Mouse (Mus musculus): ENCODE measurements around the gene Flt3l. TPM values are rescaled to one million over a fixed set of nuclear protein-coding genes. Genes with fewer than 3 reads are reported as not detected.
A peak's percentile ranks its signal among the peaks of the same experiment; 100 is the strongest.

Flt3l gene
- total and polyA plus RNA-seq, 3 experiments: 5.5 to 59.1 (median 6.4) TPM

DNA sequence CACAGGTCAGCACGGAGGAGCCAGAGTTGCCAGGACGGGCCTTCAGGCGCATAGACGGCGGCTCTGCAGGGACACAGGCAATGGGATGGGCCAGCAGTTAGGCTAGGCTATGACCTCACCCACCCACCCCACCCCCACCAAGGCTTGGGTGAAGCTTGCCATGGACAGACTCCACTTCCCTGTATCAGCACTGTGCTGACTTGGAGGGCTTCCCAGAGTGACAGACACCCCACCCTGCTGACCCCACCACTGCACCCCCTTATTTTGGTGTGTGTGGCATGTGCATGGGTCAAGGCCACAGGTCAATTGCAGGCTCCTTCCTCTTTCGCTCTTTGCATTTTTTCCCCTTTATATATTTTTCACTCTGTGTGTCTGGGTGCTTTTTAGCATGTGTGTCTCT lies 40.9 kb downstream of the Flt3l start:
- Histone ChIP-seq H3K4me3 (no peak overlapping the region), H3K36me3 (ENCODE audit: control insufficient read depth, insufficient read depth, low read length) (no peaks in the 10 kb centered on the region), H3K27ac (no peak overlapping the region), H3K9ac (ENCODE audit: low read depth, low read length) (no peak overlapping the region), H3K4me1 (ENCODE audit: control insufficient read depth, insufficient read depth, low read length) (0 out of 2 replicates have a peak, but pooled peaks cover 1% of the 10 kb centered on the region), H3K79me2 (replicated peaks; ENCODE audit: control insufficient read depth, insufficient read depth, low read length) (no peaks in the 10 kb centered on the region), H3K27me3 (ENCODE audit: control insufficient read depth, insufficient read depth, low read length) (no peaks in the 10 kb centered on the region)
- peak in 1 of 2 experiments; percentile 52 for DNase-seq
- TF ChIP-seq POLR2A (IDR thresholded peaks at IDR 0.05; ENCODE audit: insufficient read depth, low read depth, low read length): no peak
- TF ChIP-seq EP300 (IDR thresholded peaks at IDR 0.05; ENCODE audit: insufficient read depth, low read depth, low read length): 0 out of 2 replicates have a peak, but pooled peaks have one; percentile 29
- WGBS: 47% methylated on average over 6 of the region's 6 CpGs
- intact Hi-C loops (cut with DNase I): no loop called here

DNA sequence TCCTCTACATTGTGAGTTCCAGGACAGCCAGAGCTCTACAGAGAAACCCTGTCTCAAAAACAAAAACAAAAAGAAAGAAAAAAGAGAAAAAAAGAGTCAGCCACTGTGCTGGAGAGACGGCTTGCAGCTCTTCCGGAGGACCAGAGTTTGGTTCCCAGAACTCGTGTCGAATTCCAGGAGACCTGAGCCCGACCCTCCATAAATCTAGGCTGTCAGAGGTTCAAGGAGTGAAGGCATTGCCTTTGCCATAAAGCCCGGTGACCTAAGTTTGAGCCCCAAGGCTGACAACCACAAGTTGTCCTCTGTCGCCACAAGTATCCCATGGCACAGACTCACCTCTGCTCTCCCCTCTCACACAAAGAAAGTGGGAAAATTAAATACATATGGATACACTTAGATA lies 42.1 kb downstream of the Flt3l start:
- TF ChIP-seq POLR2A (IDR thresholded peaks at IDR 0.05; ENCODE audit: insufficient read depth, low read depth, low read length) (no peak), EP300 (IDR thresholded peaks at IDR 0.05; ENCODE audit: insufficient read depth, low read depth, low read length) (no peak), CTCF (IDR thresholded peaks at IDR 0.05) (no peak)
- Histone ChIP-seq H3K27me3 (ENCODE audit: control insufficient read depth, insufficient read depth, low read length) (no peaks in the 10 kb centered on the region), H3K4me3 (no peak overlapping the region), H3K4me1 (ENCODE audit: control insufficient read depth, insufficient read depth, low read length) (0 out of 2 replicates have a peak, but pooled peaks cover 1% of the 10 kb centered on the region), H3K79me2 (replicated peaks; ENCODE audit: control insufficient read depth, insufficient read depth, low read length) (no peaks in the 10 kb centered on the region), H3K9ac (ENCODE audit: low read depth, low read length) (no peak overlapping the region), H3K27ac (no peak overlapping the region), H3K36me3 (ENCODE audit: control insufficient read depth, insufficient read depth, low read length) (no peaks in the 10 kb centered on the region)
- 74% methylated on average over 7 of the region's 7 CpGs for WGBS
- no peak for DNase-seq
- intact Hi-C loops (cut with DNase I): no loop called here

DNA sequence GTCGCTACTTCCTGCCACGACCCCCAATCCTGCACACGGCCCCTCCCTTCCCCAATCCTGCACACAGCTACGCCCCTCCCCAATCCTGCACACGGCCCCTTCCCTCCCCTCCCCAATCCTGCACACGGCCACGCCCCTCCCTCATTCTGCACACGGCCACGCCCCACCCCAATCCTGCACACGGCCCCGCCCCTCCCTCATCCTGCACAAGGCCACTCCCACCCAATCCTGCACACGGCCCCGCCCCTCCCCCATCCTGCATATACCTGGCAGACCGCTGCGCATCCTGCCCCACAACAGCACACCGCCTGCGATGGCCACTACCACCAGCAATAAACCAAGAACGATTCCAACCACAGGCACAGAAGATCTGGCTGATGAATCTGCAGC lies 42.7 kb downstream of the Flt3l start:
- no peak for DNase-seq
- H3K27ac ChIP-seq: no peak overlapping the region
- no peaks in the 10 kb centered on the region for H3K79me2 ChIP-seq (replicated peaks; ENCODE audit: control insufficient read depth, insufficient read depth, low read length)
- no peaks in the 10 kb centered on the region for H3K27me3 ChIP-seq (ENCODE audit: control insufficient read depth, insufficient read depth, low read length)
- intact Hi-C loops (cut with DNase I): no loop called here
- H3K9ac ChIP-seq (ENCODE audit: low read depth, low read length): no peak overlapping the region
- WGBS: 52% methylated on average over 14 of the region's 18 CpGs
- no peak overlapping the region for H3K4me3 ChIP-seq
- H3K36me3 ChIP-seq (ENCODE audit: control insufficient read depth, insufficient read depth, low read length): no peaks in the 10 kb centered on the region
- H3K4me1 ChIP-seq (ENCODE audit: control insufficient read depth, insufficient read depth, low read length): 0 out of 2 replicates have a peak, but pooled peaks cover 1% of the 10 kb centered on the region
- TF ChIP-seq CTCF (IDR thresholded peaks at IDR 0.05) (no peak), EP300 (IDR thresholded peaks at IDR 0.05; ENCODE audit: insufficient read depth, low read depth, low read length) (no peak), POLR2A (IDR thresholded peaks at IDR 0.05; ENCODE audit: insufficient read depth, low read depth, low read length) (no peak)

DNA sequence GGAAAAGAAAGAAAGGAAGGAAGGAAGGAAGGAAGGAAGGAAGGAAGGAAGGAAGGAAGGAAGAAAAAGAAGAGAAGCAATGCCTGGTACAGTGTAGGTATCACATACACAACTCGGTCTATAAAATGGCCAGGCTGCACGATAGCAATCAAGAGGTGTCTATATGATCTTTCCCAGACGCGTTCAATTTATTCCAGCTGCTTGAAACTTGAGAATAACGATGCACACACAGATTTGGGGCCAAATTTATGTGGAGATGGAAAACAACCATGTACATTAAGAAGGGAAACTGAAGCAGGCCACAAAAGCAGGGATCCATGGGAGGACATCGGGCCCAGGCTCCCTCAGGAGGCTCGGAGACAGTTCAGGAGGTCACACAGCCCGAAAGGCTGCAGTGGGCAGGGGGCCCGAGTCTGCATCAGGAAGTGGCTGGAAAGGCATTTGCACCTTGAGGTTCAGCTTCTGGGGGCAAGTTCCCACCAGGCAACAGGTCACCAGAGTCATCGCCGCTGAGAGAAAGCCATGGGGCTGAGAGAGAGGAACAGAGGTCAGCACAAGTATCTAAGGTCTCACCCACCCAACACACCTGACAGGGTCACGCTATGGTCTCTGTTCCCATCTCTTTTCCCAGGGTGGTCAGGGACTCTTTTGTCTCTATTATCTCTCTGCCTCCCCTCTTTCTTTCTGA lies 43.3 kb downstream of the Flt3l start:
- no peak overlapping the region for H3K27ac ChIP-seq
- DNase-seq: no peak
- no peak for TF ChIP-seq POLR2A (IDR thresholded peaks at IDR 0.05; ENCODE audit: insufficient read depth, low read depth, low read length)
- TF ChIP-seq EP300 (IDR thresholded peaks at IDR 0.05; ENCODE audit: insufficient read depth, low read depth, low read length): no peak
- no peak for TF ChIP-seq CTCF (IDR thresholded peaks at IDR 0.05)
- H3K4me3 ChIP-seq: no peak overlapping the region
- H3K9ac ChIP-seq (ENCODE audit: low read depth, low read length): no peak overlapping the region
- whole genome bisulfite sequencing: 62% methylated on average over 12 of the region's 12 CpGs
- H3K36me3 ChIP-seq (ENCODE audit: control insufficient read depth, insufficient read depth, low read length): no peaks in the 10 kb centered on the region
- H3K4me1 ChIP-seq (ENCODE audit: control insufficient read depth, insufficient read depth, low read length): 0 out of 2 replicates have a peak, but pooled peaks cover 1% of the 10 kb centered on the region
- intact Hi-C loops (cut with DNase I): no loop called here
- no peaks in the 10 kb centered on the region for H3K79me2 ChIP-seq (replicated peaks; ENCODE audit: control insufficient read depth, insufficient read depth, low read length)
- H3K27me3 ChIP-seq (ENCODE audit: control insufficient read depth, insufficient read depth, low read length): no peaks in the 10 kb centered on the region

DNA sequence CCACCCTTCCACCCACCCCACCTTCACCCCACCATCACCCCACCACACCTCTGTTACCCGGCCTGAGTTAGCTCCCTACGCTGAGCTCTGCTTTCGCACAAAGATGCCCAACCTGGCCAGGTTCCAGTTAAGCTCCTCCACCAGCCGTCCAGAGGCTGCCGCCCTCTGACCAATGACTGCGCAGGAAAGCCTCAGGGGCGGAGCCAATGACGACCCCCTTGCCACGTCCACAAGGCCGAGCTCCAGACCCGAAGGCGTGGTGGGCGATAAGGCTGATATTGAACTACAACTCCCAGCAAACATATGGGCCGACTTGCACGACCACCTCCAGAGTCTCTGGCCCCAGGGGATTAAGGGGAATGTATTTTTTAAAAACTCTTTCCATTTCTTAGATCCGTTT lies 44.2 kb downstream of the Flt3l start, which contains the start of gene Rcn3:
Gene Rcn3, minus strand, starts transcription at position 174 of the 400 bp plus-strand sequence.
- TF ChIP-seq CTCF (IDR thresholded peaks at IDR 0.05) (no peak), EP300 (IDR thresholded peaks at IDR 0.05; ENCODE audit: insufficient read depth, low read depth, low read length) (0 out of 2 replicates have a peak, but pooled peaks have one; percentile 17), POLR2A (IDR thresholded peaks at IDR 0.05; ENCODE audit: insufficient read depth, low read depth, low read length) (peak; percentile 72; the same call in 1 of the 2 replicates)
- H3K4me1 ChIP-seq (ENCODE audit: control insufficient read depth, insufficient read depth, low read length): 0 out of 2 replicates have a peak, but pooled peaks cover 1% of the 10 kb centered on the region
- intact Hi-C loops (cut with DNase I): no loop called here
- under 1% methylated on average over 16 of the region's 16 CpGs for WGBS
- no peaks in the 10 kb centered on the region for H3K79me2 ChIP-seq (replicated peaks; ENCODE audit: control insufficient read depth, insufficient read depth, low read length)
- H3K4me3 ChIP-seq: peak within 1 kb of the TSS; percentile 32
- H3K9ac ChIP-seq (ENCODE audit: low read depth, low read length): peak within 1 kb of the TSS; percentile 54
- H3K27me3 ChIP-seq (ENCODE audit: control insufficient read depth, insufficient read depth, low read length): no peaks in the 10 kb centered on the region
- H3K27ac ChIP-seq: peak within 1 kb of the TSS; percentile 55
- H3K36me3 ChIP-seq (ENCODE audit: control insufficient read depth, insufficient read depth, low read length): no peaks in the 10 kb centered on the region
- DNase-seq: peak; percentile 85 to 87
